Mouse (Mus musculus): Measurements from ENCODE around the gene Disc1. TPM values are rescaled to one million over a fixed set of nuclear protein-coding genes. Genes with fewer than 3 reads are reported as not detected.

Disc1 gene
- polyA plus RNA-seq, 1 experiment, result 1.0 TPM

- no peak for DNase-seq (ENCODE audit: extremely low spot score in 1 of 2, low spot score in 1 of 2)
These were observed 158.7 kb downstream of the Disc1 start for GRCm38 (mm10) chr8:125212619-125213167.

- DNase-seq (ENCODE audit: extremely low spot score in 1 of 2, low spot score in 1 of 2), result no peak
These were observed 164.0 kb downstream of the Disc1 start for GRCm38 (mm10) chr8:125217902-125218581.

DNA sequence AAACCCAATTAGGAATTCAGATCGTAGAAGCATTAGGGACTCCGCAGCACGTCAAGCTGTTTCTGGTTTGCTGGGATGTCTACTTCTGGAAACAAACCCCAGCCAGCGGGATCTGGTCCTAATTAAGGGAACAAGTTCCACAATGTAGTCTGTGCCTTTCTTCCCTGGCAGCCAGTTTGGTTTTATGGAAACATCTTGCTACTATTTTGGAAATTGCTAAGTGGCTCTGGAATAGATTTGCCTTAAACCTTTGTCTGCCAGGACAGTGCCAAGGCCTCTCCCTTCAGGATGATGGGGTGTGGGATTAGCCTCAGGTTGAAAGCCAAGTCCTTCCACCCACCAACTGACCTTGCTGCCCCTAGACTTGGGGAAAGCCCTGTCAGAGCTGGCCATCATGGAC is 164.7 kb downstream of the Disc1 start:
- peak; percentile 75 to 78 for DNase-seq (ENCODE audit: extremely low spot score in 1 of 2, low spot score in 1 of 2)

DNA sequence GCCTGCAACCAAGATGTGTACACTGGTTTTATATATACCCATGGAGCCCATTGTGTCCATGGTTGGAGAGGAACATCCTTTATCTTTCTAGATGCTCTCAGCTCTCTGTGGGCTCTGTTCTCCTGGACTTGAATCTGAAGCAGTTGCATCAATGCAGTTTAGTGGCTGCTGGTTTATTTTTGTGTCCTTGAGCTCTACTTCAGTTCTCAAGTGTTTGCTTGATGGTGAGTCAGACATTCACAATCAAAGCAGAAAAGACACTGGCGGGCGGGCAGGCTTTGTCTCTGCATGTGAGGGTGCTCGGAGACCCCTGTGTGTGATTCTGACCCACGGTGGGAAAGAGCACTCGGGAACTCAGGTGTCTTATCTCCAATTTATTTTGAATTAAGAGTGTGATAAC is 166.6 kb downstream of the Disc1 start:
- DNase-seq (ENCODE audit: extremely low spot score in 1 of 2, low spot score in 1 of 2), result peak in 1 of 2 experiments; percentile 47

GRCm38 (mm10) chr8:125221062-125221461 is 167.1 kb downstream of the Disc1 start:
- DNase-seq (ENCODE audit: extremely low spot score in 1 of 2, low spot score in 1 of 2), result no peak

GRCm38 (mm10) chr8:125223031-125223753 is 169.2 kb downstream of the Disc1 start:
- DNase-seq (ENCODE audit: extremely low spot score in 1 of 2, low spot score in 1 of 2), result no peak

- DNase-seq (ENCODE audit: extremely low spot score in 1 of 2, low spot score in 1 of 2), result no peak
These were observed 170.3 kb downstream of the Disc1 start for GRCm38 (mm10) chr8:125224271-125224699.

DNA sequence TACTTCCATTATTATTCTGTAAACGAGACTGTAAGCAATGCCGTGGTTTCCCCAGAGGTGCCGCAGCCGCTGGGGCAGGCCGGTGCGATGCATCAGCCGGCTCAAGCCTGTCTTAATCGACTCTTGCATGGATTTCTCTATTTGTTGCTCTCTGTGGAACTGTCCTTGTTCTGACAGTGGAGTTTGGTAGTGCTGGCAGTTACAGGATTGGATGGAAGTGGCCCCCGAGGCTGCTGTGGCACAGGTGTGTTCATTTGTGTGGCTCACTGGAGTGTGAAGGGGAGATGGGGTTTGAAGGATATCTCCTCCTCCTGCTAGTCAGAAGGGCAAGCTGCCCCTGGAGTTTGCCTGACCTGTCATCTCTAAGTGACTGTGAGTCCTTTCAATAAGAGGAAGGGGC is 171.3 kb downstream of the Disc1 start:
- no peak for DNase-seq (ENCODE audit: extremely low spot score in 1 of 2, low spot score in 1 of 2)

DNA sequence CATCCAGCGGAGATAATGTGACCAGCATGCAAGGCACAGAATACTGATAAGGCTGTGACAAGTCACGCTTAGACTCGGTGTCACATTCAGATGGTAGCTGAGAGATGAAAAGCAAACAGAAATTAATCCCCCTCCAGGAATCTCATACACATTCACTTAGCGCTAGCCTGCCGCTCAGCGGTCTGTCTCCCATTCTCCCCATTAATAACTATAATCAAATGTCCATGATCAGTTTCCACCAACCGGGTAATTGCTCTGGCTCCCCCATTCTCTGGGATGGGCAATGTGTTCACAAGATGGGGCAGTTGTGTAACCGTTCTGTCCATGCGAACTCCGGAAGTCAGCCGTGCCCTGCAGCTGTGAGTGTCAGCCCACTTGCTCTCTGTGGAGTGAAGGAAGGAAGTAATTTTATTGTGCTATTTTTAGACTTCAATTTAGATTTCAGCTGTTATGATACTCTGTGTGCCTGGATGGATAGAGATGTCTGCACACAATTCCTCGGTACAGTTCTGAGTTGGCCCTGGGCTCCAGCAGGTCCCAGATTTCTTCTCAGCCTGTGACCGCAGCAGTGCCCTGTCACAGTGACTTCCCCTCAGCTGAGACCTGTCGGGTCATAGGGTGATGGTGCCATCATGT is 173.1 kb downstream of the Disc1 start:
- no peak for DNase-seq (ENCODE audit: extremely low spot score in 1 of 2, low spot score in 1 of 2)

DNA sequence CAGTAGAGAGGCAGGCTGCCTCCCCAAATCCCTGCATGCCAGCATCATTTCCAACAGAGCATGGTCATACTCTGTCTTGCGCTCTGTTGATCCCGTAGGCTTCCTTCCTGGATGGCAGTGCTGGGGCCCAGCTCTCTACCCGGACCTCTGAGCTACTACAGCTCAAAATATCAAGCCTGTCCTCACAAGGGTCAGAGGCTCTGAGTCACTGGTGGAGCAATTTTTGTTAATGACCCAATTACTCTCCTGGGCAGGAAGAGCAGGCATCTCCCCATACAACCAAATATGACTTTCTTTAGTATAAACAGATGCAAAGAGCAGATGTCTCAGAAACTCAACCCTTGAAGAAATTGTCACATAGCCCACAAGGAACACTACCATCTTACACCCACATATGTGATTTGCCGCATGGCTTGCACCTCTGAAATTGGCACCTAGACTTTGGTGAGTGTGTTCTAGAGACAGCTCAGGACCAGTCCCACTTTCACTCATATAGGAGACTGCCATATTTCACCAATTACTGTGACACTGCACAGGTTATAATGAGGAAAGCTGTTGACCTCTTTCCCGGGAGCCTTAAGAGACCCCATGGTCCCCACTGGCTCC is 176.6 kb downstream of the Disc1 start:
- peak; percentile 37 to 65 for DNase-seq (ENCODE audit: extremely low spot score in 1 of 2, low spot score in 1 of 2)

DNA sequence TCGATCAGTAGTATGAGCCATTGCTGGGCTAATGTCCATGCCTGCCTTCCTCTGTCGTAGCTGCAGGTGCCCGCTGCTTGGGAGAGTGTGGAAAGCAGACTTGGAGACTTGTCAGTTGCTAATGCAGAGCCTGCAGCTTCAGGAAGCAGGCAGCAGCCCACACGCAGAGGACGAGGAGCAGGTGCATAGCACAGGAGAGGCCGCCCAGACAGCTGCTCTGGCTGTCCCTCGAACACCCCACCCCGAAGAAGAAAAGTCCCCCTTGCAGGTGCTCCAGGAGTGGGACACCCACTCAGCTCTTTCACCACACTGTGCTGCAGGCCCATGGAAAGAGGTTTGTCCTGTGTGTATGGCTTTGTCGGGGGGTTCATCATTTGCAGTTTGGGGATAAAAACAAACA is 178.7 kb downstream of the Disc1 start:
- no peak for DNase-seq (ENCODE audit: extremely low spot score in 1 of 2, low spot score in 1 of 2)

GRCm38 (mm10) chr8:125235898-125236835 is 182.2 kb downstream of the Disc1 start:
- peak in 1 of 2 experiments; percentile 57 for DNase-seq (ENCODE audit: extremely low spot score in 1 of 2, low spot score in 1 of 2)

DNA sequence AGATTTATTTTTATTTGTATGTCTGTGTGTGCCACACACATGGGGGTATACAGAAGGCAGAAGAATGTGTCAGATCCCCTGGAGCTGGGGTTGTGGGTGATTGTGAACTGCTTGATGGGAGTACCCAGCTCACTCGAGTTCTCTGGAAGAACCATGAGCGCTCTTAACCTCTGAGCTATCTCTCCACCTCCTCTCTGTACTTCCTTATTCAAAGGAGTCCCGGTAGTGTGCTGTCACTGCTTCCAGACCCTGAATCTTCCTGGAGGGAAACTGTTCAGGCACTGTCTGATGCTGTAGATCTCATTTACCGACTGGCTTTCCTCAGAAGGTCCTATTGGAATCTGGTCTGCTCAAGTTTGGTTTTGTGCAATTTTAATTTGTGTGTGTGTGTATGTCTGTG is 186.8 kb downstream of the Disc1 start:
- no peak for DNase-seq (ENCODE audit: extremely low spot score in 1 of 2, low spot score in 1 of 2)

DNA sequence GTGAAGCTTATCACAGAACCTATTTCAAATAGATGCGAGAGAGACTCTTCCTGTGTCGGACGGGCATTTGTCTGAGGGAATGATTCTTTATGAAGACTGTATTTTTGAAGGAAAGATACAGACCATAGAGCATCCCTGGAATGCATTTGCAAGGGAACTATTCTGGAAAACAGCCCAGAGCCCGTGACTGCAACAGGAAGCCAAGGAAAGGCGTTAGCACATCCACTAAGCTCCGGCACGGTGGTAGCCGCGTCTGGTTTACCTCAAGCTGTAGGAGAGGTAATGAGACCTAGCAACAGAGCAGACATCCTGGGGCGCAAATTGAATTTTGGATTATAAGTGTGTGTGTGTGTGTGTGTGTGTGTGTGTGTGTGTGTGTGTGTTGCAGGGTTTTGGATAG is 188.4 kb downstream of the Disc1 start:
- DNase-seq (ENCODE audit: extremely low spot score in 1 of 2, low spot score in 1 of 2), result no peak

- DNase-seq (ENCODE audit: extremely low spot score in 1 of 2, low spot score in 1 of 2), result no peak
These were observed 188.9 kb downstream of the Disc1 start for GRCm38 (mm10) chr8:125242921-125243320.

DNA sequence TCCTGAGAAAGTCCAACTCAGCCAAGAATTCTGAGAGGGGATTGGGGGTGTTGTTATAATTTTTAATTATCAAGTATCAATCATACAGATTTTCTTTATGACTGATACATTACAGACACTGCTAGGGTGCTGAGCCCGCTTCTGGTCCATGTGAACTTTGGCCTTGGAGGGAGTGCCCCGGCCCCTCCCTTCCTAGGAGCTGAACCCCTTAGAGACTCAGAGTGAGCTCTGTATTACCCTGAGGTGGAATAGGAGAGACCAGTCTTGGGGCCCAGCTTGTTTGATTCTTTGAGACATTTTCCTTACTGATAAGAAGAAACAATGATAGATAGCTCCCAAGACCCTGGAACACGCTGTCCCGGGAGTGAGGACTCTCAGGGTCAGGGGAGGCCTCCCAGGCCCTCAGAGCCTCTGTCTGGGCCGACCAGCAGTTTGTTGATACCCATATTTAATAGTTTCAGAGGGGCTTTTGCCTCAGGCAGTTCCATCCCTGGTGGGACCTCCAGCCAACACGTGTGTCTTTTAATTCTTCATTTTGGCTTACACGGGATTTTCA is 192.8 kb downstream of the Disc1 start:
- DNase-seq (ENCODE audit: extremely low spot score in 1 of 2, low spot score in 1 of 2), result no peak

- no peak for DNase-seq (ENCODE audit: extremely low spot score in 1 of 2, low spot score in 1 of 2)
These were observed 193.4 kb downstream of the Disc1 start for GRCm38 (mm10) chr8:125247349-125247748.

- DNase-seq (ENCODE audit: extremely low spot score in 1 of 2, low spot score in 1 of 2), result no peak
These were observed 199.0 kb downstream of the Disc1 start for GRCm38 (mm10) chr8:125252946-125253345.

- DNase-seq (ENCODE audit: extremely low spot score in 1 of 2, low spot score in 1 of 2), result no peak
These were observed 199.6 kb downstream of the Disc1 start for GRCm38 (mm10) chr8:125253505-125254180.
